Mouse (Mus musculus) kidney, adult 2 months (tissue): ENCODE data around the gene 1700001C19Rik.

Experiments
- CTCF ChIP-seq: fragments of 200-500 bp; conservative IDR thresholded peaks from 2 replicates; pipeline ENCODE4 v1.5.1; 2011; ENCODE audit warnings: low read depth, mild to moderate bottlenecking, control low read depth, low read length, moderate library complexity, mixed read lengths; ENCODE audit not compliant: insufficient read depth, insufficient read length
- POLR2A ChIP-seq: fragments of 200-500 bp; IDR thresholded peaks from one replicate; pipeline ENCODE4 v1.6.1; 2011; ENCODE audit warnings: low read depth, low read length, control low read depth

- TF ChIP-seq POLR2A: no peak
- no peak for TF ChIP-seq CTCF
These were observed 6.4 kb downstream of the 1700001C19Rik start for GRCm38 (mm10) chr17:47430815-47431214.
